Mouse (Mus musculus) testis, adult 2 months (tissue): ENCODE results near the gene Sun2.

ENCODE experiments used
- CTCF ChIP-seq: fragments of 200-500 bp; IDR thresholded peaks from 2 replicates; pipeline ENCODE4 v1.5.1; 2012; ENCODE audit warnings: low read depth, mild to moderate bottlenecking, inconsistent platforms, low read length, moderate library complexity; ENCODE audit not compliant: control insufficient read depth, insufficient read depth, insufficient replicate concordance
- POLR2A ChIP-seq: fragments of 200-500 bp; IDR thresholded peaks from 2 replicates; pipeline ENCODE4 v1.6.1; 2012; ENCODE audit warnings: low read depth, mild to moderate bottlenecking, inconsistent platforms, low read length, moderate library complexity; ENCODE audit not compliant: control insufficient read depth

DNA sequence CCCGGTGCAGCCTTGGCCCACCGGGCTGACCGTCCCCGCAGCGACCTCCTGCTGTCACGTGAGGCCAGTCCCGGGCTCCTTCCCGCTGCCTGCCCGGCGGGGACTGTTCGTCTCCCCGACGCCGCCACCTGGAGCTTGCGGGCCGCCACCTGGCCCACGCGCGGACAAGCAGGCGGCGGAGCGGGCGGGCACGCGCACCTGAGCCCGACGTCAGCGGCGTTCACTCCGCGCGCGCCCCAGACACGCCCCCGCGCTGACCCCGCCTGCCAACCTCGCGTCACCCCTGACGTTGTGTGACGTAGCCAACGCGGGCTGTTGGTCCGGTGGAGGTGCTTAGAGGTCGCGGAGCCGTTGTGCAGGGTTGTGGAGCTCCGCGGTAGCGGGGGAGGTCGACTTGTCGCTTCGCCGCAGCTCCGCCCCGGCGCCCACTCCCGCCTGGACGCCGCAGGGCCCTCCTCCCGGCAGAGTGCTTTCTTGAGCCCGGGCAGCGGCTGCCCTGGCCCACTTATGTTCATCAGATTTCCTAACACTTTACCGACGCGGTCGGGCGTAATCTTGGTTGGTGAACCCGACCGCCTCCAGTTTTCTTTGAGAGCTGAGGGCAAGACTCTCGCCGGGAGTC lies 54.6 kb downstream of the Sun2 start, which contains the start of gene Josd1:
- TF ChIP-seq CTCF (0 out of 2 replicates have a peak, but pooled peaks have one; percentile 10), POLR2A (peak; percentile 99)
